Mouse (Mus musculus) cerebral cortex, adult 2 months (tissue): Measurements from ENCODE around the gene Atp11a.

Experiments used
- WGBS: fragments of 180-500 bp; shearing (Covaris S2); methylation state at CpG from one replicate; pipeline ENCODE4 v1.1.7; 2018; 5-methylcytosine and 5-hydroxymethylcytosine counted together

The Atp11a gene

GRCm38 (mm10) chr8:12905599-12906321 lies 148.9 kb downstream of the Atp11a start:
- 70% methylated on average over 11 of the region's 11 CpGs for WGBS

- 84% methylated on average over 5 of the region's 5 CpGs for WGBS
Measured at GRCm38 (mm10) chr8:12906597-12906996, 149.8 kb downstream of the Atp11a start.

- 70% methylated on average over 4 of the region's 4 CpGs for WGBS
Measured at GRCm38 (mm10) chr8:12907730-12908129, 150.9 kb downstream of the Atp11a start.

GRCm38 (mm10) chr8:12912011-12912410 lies 155.2 kb downstream of the Atp11a start:
- WGBS: 49% methylated on average over 5 of the region's 5 CpGs

GRCm38 (mm10) chr8:12915187-12916006 lies 158.6 kb downstream of the Atp11a start:
- 11% methylated on average over 42 of the region's 42 CpGs for WGBS

- 38% methylated on average over 16 of the region's 16 CpGs for WGBS
Measured at GRCm38 (mm10) chr8:12916156-12916900, 159.5 kb downstream of the Atp11a start.

- 24% methylated on average over 3 of the region's 3 CpGs for WGBS
Measured at GRCm38 (mm10) chr8:12917029-12917428, 160.2 kb downstream of the Atp11a start.

- WGBS: 46% methylated on average over 4 of the region's 4 CpGs
Measured at GRCm38 (mm10) chr8:12917831-12918230, 161.0 kb downstream of the Atp11a start.
